Comparison of ENCODE assay signal across 10 mouse cellular contexts in the genomic region with DNA sequence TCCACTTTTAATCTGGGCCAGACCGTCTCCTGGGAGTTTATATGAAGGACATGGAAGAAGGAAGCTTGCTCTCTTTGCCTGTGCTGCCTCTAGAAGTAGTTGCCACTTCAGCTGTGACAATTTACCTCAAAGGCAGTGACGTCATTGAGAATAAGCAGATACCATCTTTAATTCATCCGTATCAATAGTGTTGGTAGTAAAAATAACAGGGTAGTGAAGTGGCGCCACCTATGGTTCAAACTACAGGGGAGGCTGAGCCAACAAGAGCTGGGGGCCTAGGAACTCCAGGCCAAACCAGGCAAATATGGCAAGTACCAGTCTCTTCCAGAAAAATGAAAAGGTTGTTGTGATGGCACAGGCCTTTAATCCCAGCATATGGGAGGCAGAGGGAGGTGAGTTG. TPM values are rescaled to one million over a fixed set of nuclear protein-coding genes. Genes with fewer than 3 reads are reported as not detected.
DNase-seq lines count a peak whose midpoint lies in the region; ATAC-seq and TF ChIP-seq lines count a peak whose summit lies in the region.
"Had no signal": no experiment of that assay in that cellular context is flagged by ENCODE, and none has a peak within 500 bp of the region (broad histone marks: within the 10 kb centered on the region; RNA-seq: fewer than 3 reads in every experiment).

No protein-coding gene starts in this region.

- H3K9ac ChIP-seq in kidney, embryonic 16.5 days (replicated peaks; ENCODE audit: low read length), result no peak overlapping the region
- no peak overlapping the region for H3K9ac ChIP-seq in MEL (ENCODE audit: control insufficient read depth, low read depth, low read length, poor library complexity, severe bottlenecking)
- H3K9ac ChIP-seq: embryonic facial prominence, embryonic 13.5 days had no signal

- peaks cover 8% of the 10 kb centered on the region for H3K79me2 ChIP-seq in MEL (ENCODE audit: control insufficient read depth, insufficient read depth, low read length, poor library complexity)

- no peaks in the 10 kb centered on the region for H3K27me3 ChIP-seq in kidney, embryonic 16.5 days (ENCODE audit: insufficient read depth, low read length)
- H3K27me3 ChIP-seq in MEL (ENCODE audit: control insufficient read depth in 1 of 2, insufficient read depth in 2 of 2, low read length in 2 of 2), result peaks cover 19% of the 10 kb centered on the region in 2 experiments
- H3K27me3 ChIP-seq: embryonic facial prominence, embryonic 13.5 days had no signal

- TF ChIP-seq CTCF in MEL (IDR thresholded peaks at IDR 0.05 in 2 of 3, conservative IDR thresholded peaks at IDR 0.05 in 1 of 3; ENCODE audit: control insufficient read depth in 1 of 3, insufficient read depth in 1 of 3, low read depth in 2 of 3, low read length in 3 of 3, poor library complexity in 1 of 3, severe bottlenecking in 1 of 3), result peak; percentile 61 to 83 (median 67)

- 49% methylated on average over 4 of the region's 4 CpGs for WGBS in kidney, embryonic 16.5 days

- no peak overlapping the region for H3K27ac ChIP-seq in kidney, embryonic 16.5 days (ENCODE audit: low read length)
- H3K27ac ChIP-seq in MEL (ENCODE audit: control insufficient read depth, low read depth, low read length), result no peak overlapping the region
- H3K27ac ChIP-seq: embryonic facial prominence, embryonic 13.5 days had no signal

- ATAC-seq in kidney, embryonic 16.5 days (ENCODE audit: low FRiP score, low TSS enrichment), result no peak
- ATAC-seq in common myeloid progenitor, adult 5-6 weeks (replicated peaks; ENCODE audit: low read depth, poor library complexity, severe bottlenecking), result peak; percentile 50
- peak; percentile 53 for ATAC-seq in megakaryocyte progenitor cell, adult 5-6 weeks (replicated peaks; ENCODE audit: poor library complexity)
- no peak for ATAC-seq in erythroblast, adult 5-6 weeks (replicated peaks; ENCODE audit: low FRiP score, poor library complexity, severe bottlenecking)

- no peaks in the 10 kb centered on the region for H3K9me3 ChIP-seq in kidney, embryonic 16.5 days (ENCODE audit: low read length)
- no peaks in the 10 kb centered on the region for H3K9me3 ChIP-seq in MEL (replicated peaks; ENCODE audit: insufficient read depth, low read length)
- H3K9me3 ChIP-seq: embryonic facial prominence, embryonic 13.5 days had no signal

- DNase-seq in kidney, adult 18-20 months, result peak; percentile 36
- DNase-seq in MEL (ENCODE audit: low read depth, low spot score), result peak; percentile 72
- DNase-seq in right cerebral cortex, postnatal 10 days (ENCODE audit: low spot score in 2 of 2), result no peak
- DNase-seq in frontal cortex, postnatal 36 days (ENCODE audit: low spot score in 2 of 2), result no peak

- TF ChIP-seq RAD21 in MEL (IDR thresholded peaks at IDR 0.05; ENCODE audit: low read depth, low read length), result peak; percentile 83

- TF ChIP-seq EP300 in MEL (IDR thresholded peaks at IDR 0.05; ENCODE audit: low read depth in 1 of 2, low read length in 2 of 2), result no peak

- no peak overlapping the region for H3K4me3 ChIP-seq in kidney, embryonic 16.5 days (ENCODE audit: low read length)
- no peak overlapping the region for H3K4me3 ChIP-seq in MEL (ENCODE audit: control insufficient read depth in 1 of 2, insufficient read depth in 1 of 2, low read depth in 2 of 2, low read length in 2 of 2)
- H3K4me3 ChIP-seq: embryonic facial prominence, embryonic 13.5 days had no signal

- TF ChIP-seq POLR2A in MEL (IDR thresholded peaks at IDR 0.05; ENCODE audit: control insufficient read depth in 1 of 2, insufficient read depth in 1 of 2, low read depth in 1 of 2, low read length in 2 of 2, poor library complexity in 1 of 2), result no peak

- no peaks in the 10 kb centered on the region for H3K4me1 ChIP-seq in kidney, embryonic 16.5 days (ENCODE audit: insufficient read depth, low read length)
- H3K4me1 ChIP-seq in MEL (ENCODE audit: control insufficient read depth in 1 of 2, insufficient read depth in 2 of 2, low read length in 2 of 2), result no peaks in the 10 kb centered on the region
- H3K4me1 ChIP-seq: embryonic facial prominence, embryonic 13.5 days had no signal

- H3K36me3 ChIP-seq in kidney, embryonic 16.5 days (ENCODE audit: insufficient read depth, low read length), result no peaks in the 10 kb centered on the region
- H3K36me3 ChIP-seq in MEL (ENCODE audit: control insufficient read depth in 1 of 2, insufficient read depth in 2 of 2, low read length in 2 of 2), result 0 out of 4 replicates have a peak, but pooled peaks cover 0 to 2% of the 10 kb centered on the region in 2 experiments
- H3K36me3 ChIP-seq: embryonic facial prominence, embryonic 13.5 days had no signal

- H3K4me2 ChIP-seq in kidney, embryonic 16.5 days (replicated peaks; ENCODE audit: low read depth, low read length), result no peak overlapping the region
- H3K4me2 ChIP-seq: embryonic facial prominence, embryonic 13.5 days had no signal

TF ChIP-seq in MEL, 35 proteins besides CTCF, POLR2A, EP300 and RAD21 (continues in another document):
- TF ChIP-seq CHD2 (IDR thresholded peaks at IDR 0.05; ENCODE audit: low read length) (no peak), POLR2AphosphoS5 (IDR thresholded peaks at IDR 0.05; ENCODE audit: borderline replicate concordance, low read depth, low read length) (no peak), NRF1 (IDR thresholded peaks at IDR 0.05; ENCODE audit: insufficient read depth, low read depth, low read length, poor library complexity, severe bottlenecking) (no peak), MEF2A (IDR thresholded peaks at IDR 0.05; ENCODE audit: extremely low read depth, insufficient replicate concordance, low read depth, low read length, poor library complexity, severe bottlenecking) (no peak), ETS1 (IDR thresholded peaks at IDR 0.05; ENCODE audit: low read depth, low read length) (no peak), TAL1 (IDR thresholded peaks at IDR 0.05; ENCODE audit: low read length) (no peak), MAX (IDR thresholded peaks at IDR 0.05; ENCODE audit: low read length) (no peak), RCOR1 (IDR thresholded peaks at IDR 0.05; ENCODE audit: low read depth, low read length) (no peak)

RNA-seq across cellular contexts. Expression of a gene that starts 4.1 kb away (rescaled TPM):
- polyA plus RNA-seq in kidney, embryonic 16.5 days (2015; fragmentation: Nextera tagmentation; extraction: Ambion mirVana), result 47.6 and 50.4 TPM in 2 replicates
- 23.0 and 23.4 TPM in 2 replicates for total RNA-seq in MEL (2012; rRNA removed)
- 100 to 1,000 TPM in 1 of 2 experiments, 10 to 100 TPM in 1; 37.0 to 539 TPM for polyA plus RNA-seq in MEL (2012; ENCODE audit: insufficient read depth in 1 of 2, insufficient read length in 2 of 2, low read depth in 1 of 2, low replicate concordance in 2 of 2, missing spikeins in 1 of 2)
- total RNA-seq in common myeloid progenitor, adult 5-6 weeks (2017), result 19.6 and 22.4 TPM in 2 replicates
- 26.8 and 28.2 TPM in 2 replicates for total RNA-seq in megakaryocyte progenitor cell, adult 5-6 weeks (2015)
- total RNA-seq in megakaryocyte progenitor cell, adult 5-6 weeks (2017), result 19.2 and 24.4 TPM in 2 replicates
- total RNA-seq in erythroblast, adult 5-6 weeks (2015; ENCODE audit: low replicate concordance), result 7.9 and 13.4 TPM in 2 replicates
- 9.0 and 11.3 TPM in 2 replicates for total RNA-seq in erythroblast, adult 5-6 weeks (2017; ENCODE audit: low replicate concordance)

RNA-seq across cellular contexts. Expression of a gene that starts 11.8 kb away (rescaled TPM):
- 0.91 and 1.4 TPM in 2 replicates for polyA plus RNA-seq in kidney, embryonic 16.5 days (2015; fragmentation: Nextera tagmentation; extraction: Ambion mirVana)
- 0.15 and 0.20 TPM in 2 replicates for total RNA-seq in MEL (2012; rRNA removed)
- polyA plus RNA-seq in MEL (2012; ENCODE audit: insufficient read depth in 1 of 2, insufficient read length in 2 of 2, low read depth in 1 of 2, low replicate concordance in 2 of 2, missing spikeins in 1 of 2), result under 1 TPM in 1 of 2 experiments, not detected in 1; 0.33 TPM
- total RNA-seq in common myeloid progenitor, adult 5-6 weeks (2017), result 0.68 TPM in 1 of 2 replicates, not detected in the other
- total RNA-seq in megakaryocyte progenitor cell, adult 5-6 weeks (2015), result not detected in 2 replicates
- total RNA-seq in megakaryocyte progenitor cell, adult 5-6 weeks (2017), result not detected in 2 replicates
- total RNA-seq in erythroblast, adult 5-6 weeks (2015; ENCODE audit: low replicate concordance), result not detected in 2 replicates
- 0.09 TPM in 1 of 2 replicates, not detected in the other for total RNA-seq in erythroblast, adult 5-6 weeks (2017; ENCODE audit: low replicate concordance)
- polyA plus RNA-seq: embryonic facial prominence, embryonic 13.5 days had no signal

RNA-seq across cellular contexts. Expression of a gene that starts 21.3 kb away (rescaled TPM):
- 45.7 and 48.8 TPM in 2 replicates for polyA plus RNA-seq in kidney, embryonic 16.5 days (2015; fragmentation: Nextera tagmentation; extraction: Ambion mirVana)
- 13.9 and 16.0 TPM in 2 replicates for total RNA-seq in MEL (2012; rRNA removed)
- 10 to 100 TPM in 1 of 2 experiments, not detected in 1; 36.1 TPM for polyA plus RNA-seq in MEL (2012; ENCODE audit: insufficient read depth in 1 of 2, insufficient read length in 2 of 2, low read depth in 1 of 2, low replicate concordance in 2 of 2, missing spikeins in 1 of 2)
- total RNA-seq in common myeloid progenitor, adult 5-6 weeks (2017), result 31.1 and 31.9 TPM in 2 replicates
- 27.3 and 39.9 TPM in 2 replicates for total RNA-seq in megakaryocyte progenitor cell, adult 5-6 weeks (2015)
- total RNA-seq in megakaryocyte progenitor cell, adult 5-6 weeks (2017), result 18.4 and 21.7 TPM in 2 replicates
- 139 and 161 TPM in 2 replicates for total RNA-seq in erythroblast, adult 5-6 weeks (2015; ENCODE audit: low replicate concordance)
- 102 and 111 TPM in 2 replicates for total RNA-seq in erythroblast, adult 5-6 weeks (2017; ENCODE audit: low replicate concordance)

RNA-seq across cellular contexts. Expression of a gene that starts 21.7 kb away (rescaled TPM):
- 170 and 179 TPM in 2 replicates for polyA plus RNA-seq in kidney, embryonic 16.5 days (2015; fragmentation: Nextera tagmentation; extraction: Ambion mirVana)
- total RNA-seq in MEL (2012; rRNA removed), result 95.7 and 148 TPM in 2 replicates
- 100 to 1,000 TPM; 163 to 407 TPM for polyA plus RNA-seq in MEL (2012; ENCODE audit: insufficient read depth in 1 of 2, insufficient read length in 2 of 2, low read depth in 1 of 2, low replicate concordance in 2 of 2, missing spikeins in 1 of 2)
- 42.5 and 44.7 TPM in 2 replicates for total RNA-seq in common myeloid progenitor, adult 5-6 weeks (2017)
- 115 and 133 TPM in 2 replicates for total RNA-seq in megakaryocyte progenitor cell, adult 5-6 weeks (2015)
- total RNA-seq in megakaryocyte progenitor cell, adult 5-6 weeks (2017), result 26.4 and 37.1 TPM in 2 replicates
- 137 and 180 TPM in 2 replicates for total RNA-seq in erythroblast, adult 5-6 weeks (2015; ENCODE audit: low replicate concordance)
- 26.9 and 37.0 TPM in 2 replicates for total RNA-seq in erythroblast, adult 5-6 weeks (2017; ENCODE audit: low replicate concordance)

RNA-seq across cellular contexts. Expression of a gene that starts 29.2 kb away (rescaled TPM):
- polyA plus RNA-seq in kidney, embryonic 16.5 days (2015; fragmentation: Nextera tagmentation; extraction: Ambion mirVana), result 0.59 TPM in 1 of 2 replicates, not detected in the other
- 0.36 TPM in 1 of 2 replicates, not detected in the other for total RNA-seq in MEL (2012; rRNA removed)
- polyA plus RNA-seq in MEL (2012; ENCODE audit: insufficient read depth in 1 of 2, insufficient read length in 2 of 2, low read depth in 1 of 2, low replicate concordance in 2 of 2, missing spikeins in 1 of 2), result 10 to 100 TPM in 1 of 2 experiments, not detected in 1; 11.0 TPM
- not detected in 2 replicates for total RNA-seq in common myeloid progenitor, adult 5-6 weeks (2017)
- total RNA-seq in megakaryocyte progenitor cell, adult 5-6 weeks (2015), result 0.59 TPM in 1 of 2 replicates, not detected in the other
- total RNA-seq in megakaryocyte progenitor cell, adult 5-6 weeks (2017), result not detected in 2 replicates
- not detected in 2 replicates for total RNA-seq in erythroblast, adult 5-6 weeks (2015; ENCODE audit: low replicate concordance)
- total RNA-seq in erythroblast, adult 5-6 weeks (2017; ENCODE audit: low replicate concordance), result not detected in 2 replicates
- polyA plus RNA-seq: embryonic facial prominence, embryonic 13.5 days; limb, embryonic 11.5 days had no signal

Comparison
In these comparisons a context has a peak if more than half of its experiments do, and no peak if none do; other contexts are left out.
1. DNase-seq: peak in kidney, adult 18-20 months (single experiment) and MEL (single experiment); none in right cerebral cortex, postnatal 10 days (0 of 2) and frontal cortex, postnatal 36 days (0 of 2).
2. ATAC-seq: peak in common myeloid progenitor, adult 5-6 weeks (single experiment) and megakaryocyte progenitor cell, adult 5-6 weeks (single experiment); none in kidney, embryonic 16.5 days (single experiment) and erythroblast, adult 5-6 weeks (single experiment).